Mouse (Mus musculus): ENCODE measurements around the gene Ndrg3. TPM values are rescaled to one million over a fixed set of nuclear protein-coding genes. Genes with fewer than 3 reads are reported as not detected.
"Not testable (repeated sequence)": the region's sequence is repeated elsewhere in the genome, so short reads cannot be mapped to it uniquely, and the experiment has no call there.

The Ndrg3 gene
- polyA plus RNA-seq, 1 experiment from 2014 or later = 45.3 TPM

DNA sequence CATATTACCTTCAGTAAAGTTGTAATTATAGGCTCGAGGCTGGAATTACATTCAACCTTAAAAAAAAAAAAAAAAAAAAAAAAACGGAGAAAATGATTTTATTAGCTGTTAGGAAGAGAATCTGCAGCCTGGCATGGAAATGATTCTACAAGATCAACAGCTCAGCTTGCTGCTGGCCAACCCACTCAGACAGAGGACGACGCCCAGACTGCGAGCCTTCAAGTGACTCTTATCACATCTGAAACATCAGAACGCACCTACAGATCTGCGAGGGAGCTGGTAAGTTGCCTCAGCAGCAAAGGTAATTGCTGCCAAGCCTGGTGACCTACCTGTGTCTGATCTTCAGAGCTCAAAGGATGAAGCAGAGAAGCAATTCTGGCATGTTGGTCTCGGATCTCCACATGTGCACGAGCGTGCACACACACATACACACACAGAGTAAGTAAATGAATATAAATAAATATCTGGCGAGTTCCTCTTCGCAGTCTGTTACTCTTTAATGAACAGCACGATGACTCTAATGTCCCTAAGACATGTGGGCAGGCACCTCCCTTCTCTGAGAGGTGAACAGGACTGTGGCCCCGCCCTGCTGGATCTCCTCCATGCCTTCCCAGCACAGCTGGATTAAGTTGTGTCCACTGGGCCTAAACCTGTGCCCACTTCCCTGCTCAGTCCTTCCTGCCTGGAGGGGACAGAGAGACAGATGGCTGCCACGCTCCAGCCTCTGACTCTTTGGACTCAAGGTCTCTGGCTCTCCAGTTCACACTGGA, 97.2 kb downstream of the Ndrg3 start:
- H3K27ac ChIP-seq = no peak overlapping the region
- H3K9me3 ChIP-seq = no peaks in the 10 kb centered on the region
- WGBS = 76% methylated on average over 15 of the region's 15 CpGs
- H3K9ac ChIP-seq = no peak overlapping the region
- no peak for ATAC-seq (ENCODE audit: insufficient number of reproducible peaks, insufficient read depth, low FRiP score, low TSS enrichment)
- H3K4me3 ChIP-seq = no peak overlapping the region
- H3K27me3 ChIP-seq = no peaks in the 10 kb centered on the region
- no peaks in the 10 kb centered on the region for H3K4me1 ChIP-seq
- no peaks in the 10 kb centered on the region for H3K36me3 ChIP-seq
- H3K4me2 ChIP-seq (replicated peaks) = no peak overlapping the region

GRCm38 (mm10) chr2:156892821-156893220, 99.0 kb downstream of the Ndrg3 start:
- Histone ChIP-seq H3K4me3 (no peak overlapping the region), H3K36me3 (no peaks in the 10 kb centered on the region), H3K9ac (no peak overlapping the region), H3K27ac (no peak overlapping the region), H3K9me3 (no peaks in the 10 kb centered on the region), H3K27me3 (no peaks in the 10 kb centered on the region), H3K4me1 (no peaks in the 10 kb centered on the region), H3K4me2 (replicated peaks) (no peak overlapping the region)
- no peak for ATAC-seq (ENCODE audit: insufficient number of reproducible peaks, insufficient read depth, low FRiP score, low TSS enrichment)
- 76% methylated on average over 6 of the region's 6 CpGs for WGBS

DNA sequence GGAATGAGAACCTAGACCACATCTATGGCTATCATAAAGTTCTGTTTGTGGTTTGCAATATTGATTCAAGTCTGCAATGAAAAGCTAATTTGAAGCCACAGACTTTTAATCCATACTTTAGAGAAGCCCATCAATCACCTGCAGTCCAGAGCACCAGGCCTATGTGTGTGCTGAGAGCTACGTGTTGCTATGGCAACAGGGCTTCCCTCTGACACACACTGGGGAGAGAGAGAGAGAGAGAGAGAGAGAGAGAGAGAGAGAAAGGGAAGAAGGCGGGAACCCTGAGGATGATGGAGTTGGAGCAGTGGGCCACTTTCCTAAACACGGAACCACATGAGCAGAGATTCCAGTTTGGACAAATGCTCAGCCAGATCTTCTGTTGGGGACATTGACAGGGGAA, 99.6 kb downstream of the Ndrg3 start:
- WGBS = 49% methylated on average over 3 of the region's 3 CpGs
- no peak for ATAC-seq (ENCODE audit: insufficient number of reproducible peaks, insufficient read depth, low FRiP score, low TSS enrichment)
- H3K4me1 ChIP-seq = no peaks in the 10 kb centered on the region

GRCm38 (mm10) chr2:156888490-156888889, 103.4 kb downstream of the Ndrg3 start:
- Histone ChIP-seq H3K9me3 (no peaks in the 10 kb centered on the region), H3K4me1 (no peaks in the 10 kb centered on the region), H3K4me2 (replicated peaks) (no peak overlapping the region), H3K27ac (no peak overlapping the region), H3K36me3 (no peaks in the 10 kb centered on the region), H3K9ac (no peak overlapping the region), H3K4me3 (no peak overlapping the region), H3K27me3 (no peaks in the 10 kb centered on the region)
- no peak for ATAC-seq (ENCODE audit: insufficient number of reproducible peaks, insufficient read depth, low FRiP score, low TSS enrichment)
- 52% methylated on average over 3 of the region's 3 CpGs for WGBS

More for the DNA sequence above, 99.6 kb downstream of the Ndrg3 start:
- H3K27me3 ChIP-seq = no peaks in the 10 kb centered on the region
- no peak overlapping the region for H3K27ac ChIP-seq
- H3K36me3 ChIP-seq = no peaks in the 10 kb centered on the region
- H3K4me3 ChIP-seq = no peak overlapping the region
- no peaks in the 10 kb centered on the region for H3K9me3 ChIP-seq
- no peak overlapping the region for H3K4me2 ChIP-seq (replicated peaks)
- no peak overlapping the region for H3K9ac ChIP-seq

DNA sequence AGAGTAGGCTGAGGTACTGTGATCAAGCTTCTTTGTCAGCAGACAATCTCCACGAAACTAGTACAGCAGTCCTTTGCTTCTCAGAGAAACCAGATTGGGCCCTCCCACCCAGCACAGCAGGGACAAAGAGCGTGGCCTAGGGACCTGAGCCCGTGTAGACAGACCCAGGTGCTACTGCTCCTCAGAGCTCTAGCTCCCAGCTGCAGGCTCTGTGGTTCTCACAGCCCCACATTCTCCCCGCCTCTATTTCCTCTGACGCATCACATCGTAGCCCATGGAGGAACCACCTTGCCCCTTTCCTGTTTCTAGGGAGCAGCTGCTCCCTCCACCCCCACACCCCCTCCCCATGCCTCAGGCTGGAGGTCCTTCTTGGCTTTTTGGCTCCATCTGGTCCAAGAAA, 104.8 kb downstream of the Ndrg3 start, which contains the start of gene Sla2:
Gene Sla2 (minus strand): TSS at position 176 of the 400 bp plus-strand sequence.
- Histone ChIP-seq H3K9me3 (no peaks in the 10 kb centered on the region), H3K4me3 (no peak within 1 kb of the TSS), H3K4me1 (no peaks in the 10 kb centered on the region), H3K27ac (no peak within 1 kb of the TSS), H3K27me3 (no peaks in the 10 kb centered on the region), H3K36me3 (no peaks in the 10 kb centered on the region), H3K9ac (no peak within 1 kb of the TSS), H3K4me2 (replicated peaks) (no peak within 1 kb of the TSS)
- WGBS = 72% methylated on average over 6 of the region's 6 CpGs
- no peak for ATAC-seq (ENCODE audit: insufficient number of reproducible peaks, insufficient read depth, low FRiP score, low TSS enrichment)

- Histone ChIP-seq H3K27ac (no peak overlapping the region), H3K4me1 (no peaks in the 10 kb centered on the region), H3K4me3 (no peak overlapping the region), H3K36me3 (no peaks in the 10 kb centered on the region), H3K9me3 (no peaks in the 10 kb centered on the region), H3K9ac (no peak overlapping the region), H3K27me3 (no peaks in the 10 kb centered on the region), H3K4me2 (replicated peaks) (no peak overlapping the region)
- ATAC-seq (ENCODE audit: insufficient number of reproducible peaks, insufficient read depth, low FRiP score, low TSS enrichment) = no peak
- WGBS = 71% methylated on average over 10 of the region's 10 CpGs
These were observed 105.7 kb downstream of the Ndrg3 start for GRCm38 (mm10) chr2:156886084-156886631.

DNA sequence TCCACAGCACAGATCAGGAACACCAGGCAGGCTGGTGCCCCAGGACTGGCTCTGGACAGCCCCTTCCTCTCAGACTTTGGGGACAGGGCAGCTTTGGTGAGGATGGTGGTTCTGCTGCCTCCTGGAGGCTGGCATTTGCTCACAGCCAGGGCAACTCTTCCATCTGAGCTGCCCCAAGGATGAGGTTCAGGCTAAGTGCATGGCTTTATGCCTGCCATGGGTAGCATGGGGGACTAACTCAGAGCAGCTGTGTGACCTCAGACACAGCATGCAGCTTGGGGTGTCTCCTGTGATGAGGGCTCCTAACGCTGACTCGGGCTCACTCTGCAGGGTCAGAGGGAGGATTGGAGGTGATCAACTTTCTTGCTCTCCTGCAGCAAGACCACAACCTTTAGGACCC, 106.2 kb downstream of the Ndrg3 start:
- H3K27ac ChIP-seq; H3K4me3 ChIP-seq; H3K9ac ChIP-seq; H3K36me3 ChIP-seq; H3K4me1 ChIP-seq; H3K9me3 ChIP-seq; H3K4me2 ChIP-seq (replicated peaks); ATAC-seq (ENCODE audit: insufficient number of reproducible peaks, insufficient read depth, low FRiP score, low TSS enrichment); H3K27me3 ChIP-seq: not testable (repeated sequence)
- 50% methylated on average over 2 of the region's 2 CpGs for WGBS

DNA sequence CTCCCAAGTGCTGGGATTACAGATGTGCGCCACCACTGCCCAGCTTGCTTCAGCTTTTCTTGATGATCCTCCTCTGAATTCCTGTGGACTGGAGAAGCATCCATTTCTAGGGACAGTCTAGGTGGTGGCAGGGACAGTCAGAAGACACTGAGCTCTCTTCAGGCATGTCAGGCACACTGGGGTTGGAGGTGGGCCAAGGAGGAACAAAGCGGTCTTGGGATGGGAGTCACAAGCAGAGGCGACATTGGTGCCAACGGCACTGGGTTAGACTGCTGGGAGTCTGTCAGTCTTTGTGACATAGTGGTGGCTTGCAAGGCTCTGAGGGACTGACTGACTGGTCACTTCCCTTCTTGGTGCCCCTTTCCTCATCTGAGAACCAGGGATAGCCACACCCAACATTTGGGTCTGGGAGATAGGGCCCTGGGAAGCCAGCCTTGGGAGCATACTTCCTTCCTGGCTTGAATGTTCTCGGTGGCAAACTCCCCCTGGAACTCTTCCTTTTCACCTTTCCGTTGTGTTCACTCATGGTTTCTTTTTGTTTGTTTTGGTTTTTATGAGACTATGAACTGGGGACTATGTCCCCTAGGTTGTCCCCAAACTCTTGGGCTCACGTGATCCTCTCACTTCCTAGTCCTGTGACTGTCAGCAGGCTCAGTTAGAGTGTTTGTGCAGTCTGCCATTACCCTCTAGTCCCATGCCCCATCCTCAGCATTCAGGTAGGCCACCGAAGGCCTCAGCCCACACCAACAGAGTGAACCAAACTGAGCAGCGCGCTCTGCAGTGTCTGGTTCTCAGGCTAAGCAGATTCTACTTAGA, 107.3 kb downstream of the Ndrg3 start:
- H3K27me3 ChIP-seq = no peaks in the 10 kb centered on the region
- H3K27ac ChIP-seq = no peak overlapping the region
- ATAC-seq (ENCODE audit: insufficient number of reproducible peaks, insufficient read depth, low FRiP score, low TSS enrichment) = no peak
- 90% methylated on average over 10 of the region's 10 CpGs for WGBS
- H3K36me3 ChIP-seq = no peaks in the 10 kb centered on the region
- no peaks in the 10 kb centered on the region for H3K4me1 ChIP-seq
- no peak overlapping the region for H3K4me3 ChIP-seq
- no peak overlapping the region for H3K9ac ChIP-seq
- H3K9me3 ChIP-seq = no peaks in the 10 kb centered on the region
- no peak overlapping the region for H3K4me2 ChIP-seq (replicated peaks)

DNA sequence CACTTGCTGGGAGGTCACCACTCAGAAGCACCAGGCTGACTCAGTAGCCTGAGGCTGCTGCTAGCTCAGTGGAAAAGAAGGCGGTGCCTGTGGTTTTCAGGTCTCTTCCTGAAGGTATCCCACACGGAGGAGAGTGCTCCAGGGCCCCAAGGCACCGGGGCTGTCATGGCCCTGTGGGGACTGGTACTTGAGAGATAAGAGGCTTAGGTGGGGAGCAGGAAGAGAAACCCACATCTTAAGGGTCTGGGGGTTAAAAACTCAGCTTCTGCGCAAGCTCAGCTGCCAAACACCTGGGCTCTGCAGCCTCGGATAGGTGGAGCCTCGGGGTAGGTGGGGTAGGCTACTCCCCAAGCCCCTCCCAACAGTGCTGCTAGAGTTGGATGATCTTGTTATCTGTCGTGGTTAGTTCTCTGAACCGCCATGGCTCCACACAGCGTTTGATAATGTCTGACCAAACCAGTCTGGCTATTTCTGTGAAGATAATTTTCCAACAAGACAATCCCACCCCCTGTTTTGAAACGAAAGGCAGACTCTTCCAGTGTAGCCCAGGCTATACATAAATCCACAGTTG, 109.3 kb downstream of the Ndrg3 start:
- Histone ChIP-seq H3K4me1 (no peaks in the 10 kb centered on the region), H3K9ac (no peak overlapping the region), H3K27me3 (no peaks in the 10 kb centered on the region), H3K4me3 (no peak overlapping the region), H3K4me2 (replicated peaks) (no peak overlapping the region), H3K36me3 (no peaks in the 10 kb centered on the region), H3K27ac (no peak overlapping the region), H3K9me3 (no peaks in the 10 kb centered on the region)
- ATAC-seq (ENCODE audit: insufficient number of reproducible peaks, insufficient read depth, low FRiP score, low TSS enrichment) = no peak
- WGBS = 33% methylated on average over 10 of the region's 10 CpGs

- Histone ChIP-seq H3K4me2 (replicated peaks) (no peak overlapping the region), H3K4me3 (no peak overlapping the region), H3K36me3 (peaks cover 8% of the 10 kb centered on the region), H3K9ac (no peak overlapping the region), H3K4me1 (no peaks in the 10 kb centered on the region), H3K27ac (no peak overlapping the region), H3K27me3 (no peaks in the 10 kb centered on the region), H3K9me3 (no peaks in the 10 kb centered on the region)
- no peak for ATAC-seq (ENCODE audit: insufficient number of reproducible peaks, insufficient read depth, low FRiP score, low TSS enrichment)
- WGBS = 80% methylated on average over 3 of the region's 3 CpGs
These were observed 112.3 kb downstream of the Ndrg3 start for GRCm38 (mm10) chr2:156879541-156879940.

DNA sequence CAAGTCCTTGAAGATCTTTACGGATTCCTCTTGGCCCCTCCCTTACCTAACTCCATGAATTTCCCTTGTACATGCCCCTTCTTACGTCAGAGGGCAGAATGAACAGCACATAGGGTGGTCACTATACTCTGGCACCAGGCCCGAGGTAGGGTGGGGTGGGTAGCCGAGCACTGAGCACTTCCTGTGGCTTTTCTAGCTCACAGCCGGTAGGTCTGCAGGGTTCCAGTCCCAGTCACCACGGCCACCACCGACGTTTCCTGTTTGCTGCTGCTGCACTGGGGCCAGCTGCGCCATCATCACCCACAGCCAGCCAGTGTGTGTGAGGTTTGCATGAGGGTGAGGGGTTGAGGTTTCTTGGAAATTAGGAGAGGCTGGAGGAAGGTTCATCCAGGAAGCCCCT, 114.1 kb downstream of the Ndrg3 start:
- H3K4me1 ChIP-seq = no peaks in the 10 kb centered on the region
- no peak for ATAC-seq (ENCODE audit: insufficient number of reproducible peaks, insufficient read depth, low FRiP score, low TSS enrichment)
- H3K9me3 ChIP-seq = no peaks in the 10 kb centered on the region
- no peak overlapping the region for H3K4me2 ChIP-seq (replicated peaks)
- H3K4me3 ChIP-seq = no peak overlapping the region
- no peak overlapping the region for H3K9ac ChIP-seq
- no peaks in the 10 kb centered on the region for H3K27me3 ChIP-seq
- 61% methylated on average over 9 of the region's 9 CpGs for WGBS
- H3K36me3 ChIP-seq = peaks cover 24% of the 10 kb centered on the region
- H3K27ac ChIP-seq = no peak overlapping the region
